Mouse (Mus musculus): ENCODE results near the gene Rps16. TPM values are rescaled to one million over a fixed set of nuclear protein-coding genes. Genes with fewer than 3 reads are reported as not detected.

The Rps16 gene
- polyA plus RNA-seq (2017; shearing (Covaris generic)), result 1,000 to 10,000 TPM; 1,380 to 1,513 TPM

DNA sequence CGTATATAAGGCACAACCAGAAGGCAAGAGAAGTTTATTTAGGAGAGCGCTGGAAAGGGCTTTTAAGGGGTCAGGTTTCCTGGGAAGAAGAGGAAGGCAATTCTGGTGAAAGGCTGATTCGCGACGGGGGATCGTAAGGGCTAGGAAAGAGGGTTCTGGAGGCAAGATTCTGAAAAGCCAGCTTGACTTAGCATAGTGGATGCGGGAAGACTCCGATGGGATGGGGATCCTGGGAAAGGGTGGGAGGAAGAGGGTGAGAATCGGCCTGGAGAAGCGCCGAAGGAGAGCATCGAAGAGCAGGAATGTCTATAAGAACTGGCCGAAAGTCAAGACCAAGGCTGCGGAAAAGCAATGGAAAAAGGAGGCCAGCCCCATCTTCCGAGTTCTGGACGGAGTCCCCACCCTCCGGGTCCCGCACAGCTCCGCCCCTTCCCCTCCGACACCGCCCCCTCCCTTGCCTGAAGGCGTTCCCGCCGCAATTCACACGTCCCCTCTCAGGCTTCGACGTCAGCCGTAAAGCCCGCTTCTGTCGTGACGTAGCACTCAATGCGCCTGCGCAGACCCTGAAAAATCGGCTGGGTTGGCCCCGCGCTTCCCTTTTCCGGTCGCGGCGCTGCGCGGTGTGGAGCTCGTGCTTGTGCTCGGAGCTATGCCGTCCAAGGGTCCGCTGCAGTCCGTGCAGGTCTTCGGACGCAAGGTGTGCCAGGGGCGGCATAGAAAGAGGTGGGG is at the start of gene Rps16:
Rps16 (plus strand) TSS at position 498 of the 729 bp plus-strand sequence.
- ATAC-seq, result peak; percentile 79

DNA sequence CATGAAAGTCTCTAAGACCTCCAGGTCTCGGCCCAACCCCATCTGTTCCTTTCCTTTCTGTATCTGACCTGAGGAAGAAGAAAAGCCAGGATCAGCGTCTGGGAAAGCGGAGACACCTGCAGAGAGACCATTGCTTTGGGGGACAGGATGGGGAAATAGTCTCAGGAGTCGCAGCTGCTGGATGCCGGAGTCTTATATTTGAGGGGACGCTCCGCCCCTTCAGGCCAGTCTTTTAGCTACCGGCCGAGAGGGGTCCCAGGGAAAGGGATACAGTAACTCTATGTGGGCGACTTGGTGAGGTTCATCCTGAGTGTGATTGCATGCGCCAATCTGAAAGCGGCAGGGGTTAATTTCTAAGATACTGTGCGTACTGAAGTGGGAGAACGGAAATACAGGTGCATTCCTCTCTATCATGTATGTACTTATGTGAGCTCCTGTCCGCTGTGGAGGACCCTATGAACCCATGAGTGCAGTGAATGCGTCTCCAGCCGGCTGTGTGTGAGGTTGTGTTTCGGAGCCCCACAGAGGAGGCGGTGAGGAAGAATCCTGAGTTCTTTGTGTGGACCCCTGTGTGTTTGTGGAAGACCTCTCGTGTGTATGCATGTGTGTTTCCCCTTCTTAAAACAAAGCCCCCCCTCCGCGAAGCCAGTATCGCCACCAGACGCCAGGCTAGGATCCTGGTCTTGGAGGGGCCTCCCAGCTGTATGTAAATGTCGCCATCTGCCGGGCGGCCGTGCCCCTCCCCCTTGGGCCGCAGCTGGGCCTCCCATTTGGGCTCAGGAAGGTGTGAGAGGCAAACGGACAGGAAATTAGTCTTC is 48.6 kb upstream of the Rps16 start, which contains the start of gene Dll3:
Dll3 (minus strand) TSS at position 623 of the 818 bp plus-strand sequence.
- no peak for ATAC-seq

DNA sequence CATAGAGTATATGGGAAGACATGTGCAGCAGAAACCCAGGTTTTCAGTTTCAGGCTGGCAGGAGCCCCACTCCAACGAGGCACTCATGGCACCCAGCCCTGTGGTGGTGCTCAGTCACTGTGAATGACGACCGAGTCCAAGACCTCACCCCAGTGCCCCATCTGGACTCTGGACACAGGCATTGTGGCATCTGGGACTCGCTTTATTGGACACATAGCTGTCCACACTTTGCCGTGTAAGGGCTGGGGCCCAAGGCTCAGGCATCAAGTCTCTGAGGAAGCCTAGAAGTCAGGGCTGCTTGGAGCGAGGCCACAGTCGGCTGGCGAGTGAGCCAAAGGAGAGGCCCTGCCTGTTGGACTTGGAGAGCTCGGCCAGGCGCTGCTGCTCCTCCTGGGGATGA is 44.8 kb upstream of the Rps16 start:
- no peak for ATAC-seq

DNA sequence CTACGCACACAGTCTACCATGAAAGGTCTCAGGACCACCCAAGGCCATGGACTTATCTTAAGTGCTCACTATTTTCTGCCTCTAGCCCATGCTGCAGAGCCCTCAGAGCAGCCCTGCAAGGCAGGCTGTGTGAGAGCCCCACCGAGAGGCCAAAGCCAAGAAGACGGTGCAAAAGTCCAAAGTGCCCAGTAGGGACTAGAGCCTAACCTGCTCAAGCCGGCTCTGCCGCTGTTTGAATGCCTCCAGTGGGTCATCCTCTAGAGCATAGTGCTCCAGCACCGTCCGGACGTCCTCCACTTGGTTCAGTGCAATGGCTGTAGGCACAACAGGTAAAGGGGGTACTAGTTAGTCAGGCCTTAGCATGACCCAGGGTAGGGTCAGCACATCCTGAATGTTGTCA is 44.2 kb upstream of the Rps16 start:
- no peak for ATAC-seq

DNA sequence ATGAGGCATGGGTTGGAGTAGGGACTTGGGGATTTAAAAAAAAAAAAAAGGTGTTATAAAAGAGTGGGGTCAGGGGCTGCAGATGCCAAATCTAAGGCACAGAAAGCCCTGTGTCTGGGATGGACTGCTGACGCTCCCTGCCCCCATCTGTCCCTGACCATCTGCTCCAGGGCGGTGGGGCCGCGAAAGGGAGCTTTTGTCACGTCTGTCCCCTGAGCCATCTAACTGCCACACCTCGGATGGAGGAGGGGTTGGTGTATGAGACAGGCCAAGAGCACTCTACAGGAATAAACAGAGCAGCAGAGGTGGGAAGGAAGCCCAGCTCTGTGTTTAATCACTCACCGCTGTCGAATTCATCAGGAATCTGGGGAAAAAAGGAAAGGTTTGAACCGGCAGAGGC is 40.7 kb upstream of the Rps16 start:
- ATAC-seq, result no peak

DNA sequence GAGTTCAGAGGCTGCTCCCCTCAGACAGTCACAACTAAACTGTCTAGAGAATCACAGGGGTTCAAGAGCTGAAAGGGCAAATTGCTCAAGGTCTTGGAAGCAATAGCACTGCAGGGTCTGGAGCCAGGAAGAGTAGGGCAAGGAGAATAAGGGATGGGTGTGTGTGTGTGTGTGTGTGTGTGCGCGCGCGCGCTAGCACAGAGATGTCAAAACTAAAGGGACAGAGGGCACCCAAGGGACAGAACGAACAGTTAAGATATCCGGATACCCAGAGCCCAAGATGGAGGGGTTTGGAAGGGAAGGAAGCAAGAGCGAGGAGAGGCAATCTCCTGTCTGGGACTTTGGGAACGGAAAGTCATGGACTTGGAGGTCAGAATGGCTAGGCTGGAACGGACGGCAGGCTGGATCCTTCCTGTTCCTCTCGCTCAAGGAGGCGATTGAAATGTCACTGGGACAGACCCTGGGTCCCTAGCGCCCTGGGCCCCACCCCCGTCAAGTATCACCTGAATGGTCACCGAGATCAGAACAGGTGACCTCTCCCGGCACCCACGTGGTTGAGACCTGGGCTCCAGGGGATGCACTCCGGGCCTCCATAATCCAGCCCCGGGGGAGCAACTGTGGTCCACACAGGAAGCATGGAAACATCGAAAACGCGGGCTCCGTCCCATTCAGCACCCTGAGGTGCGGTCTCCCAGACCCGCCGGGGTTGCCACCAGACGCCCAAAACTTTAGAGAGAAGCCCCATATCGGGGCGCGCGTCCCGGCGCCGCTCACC is 39.1 kb upstream of the Rps16 start:
- no peak for ATAC-seq

DNA sequence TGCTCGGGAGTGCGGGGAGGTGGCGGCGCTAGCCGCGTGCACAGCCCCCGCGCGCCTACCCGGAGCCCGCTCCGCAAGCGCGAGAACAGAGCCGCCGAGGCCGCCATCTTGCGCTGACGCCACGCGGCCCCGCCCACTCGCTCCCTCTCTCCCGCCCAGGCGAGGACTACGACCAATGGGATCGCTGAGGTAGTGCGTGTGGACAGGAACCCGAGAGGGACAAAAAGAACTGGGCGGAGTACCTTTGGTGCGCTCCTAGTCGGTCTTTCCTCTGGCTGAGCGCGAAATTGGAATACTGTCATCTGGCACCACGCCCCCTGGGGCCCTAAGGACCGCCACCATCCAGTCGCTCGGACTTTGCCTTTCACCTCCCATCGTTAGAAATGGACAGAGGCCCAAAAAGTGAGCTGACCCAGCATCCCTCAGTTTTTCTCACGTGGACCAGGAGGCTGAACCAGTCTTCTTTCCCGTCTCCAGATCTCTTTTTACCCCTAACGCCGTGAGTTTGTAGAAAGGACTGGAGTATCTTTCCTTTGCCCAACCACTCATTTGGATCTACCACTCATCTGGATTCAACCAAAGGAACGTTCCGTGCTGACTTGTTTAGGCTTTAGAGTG is 38.4 kb upstream of the Rps16 start, which contains the start of gene Timm50:
Timm50 (minus strand) TSS at position 147 of the 618 bp plus-strand sequence.
- ATAC-seq, result peak; percentile 98

DNA sequence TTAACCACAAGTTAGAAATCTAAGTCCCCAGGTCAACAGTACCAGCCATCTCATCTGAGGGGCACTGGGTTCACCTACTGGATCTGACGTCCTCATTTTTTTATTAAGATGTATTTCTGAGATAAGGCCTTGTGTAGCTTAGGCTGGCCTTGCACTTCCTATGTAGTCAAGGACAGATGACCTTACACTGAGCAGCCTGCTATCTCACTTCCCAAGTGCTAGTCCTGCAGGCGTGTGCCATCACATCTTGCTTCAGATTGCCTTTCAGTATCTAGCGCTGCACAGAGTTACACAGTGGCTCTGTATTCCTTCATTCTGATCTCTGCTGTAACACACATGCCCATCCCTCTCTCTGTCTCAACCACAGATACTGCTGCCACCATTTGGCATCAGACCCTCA is 32.4 kb upstream of the Rps16 start:
- ATAC-seq, result no peak

DNA sequence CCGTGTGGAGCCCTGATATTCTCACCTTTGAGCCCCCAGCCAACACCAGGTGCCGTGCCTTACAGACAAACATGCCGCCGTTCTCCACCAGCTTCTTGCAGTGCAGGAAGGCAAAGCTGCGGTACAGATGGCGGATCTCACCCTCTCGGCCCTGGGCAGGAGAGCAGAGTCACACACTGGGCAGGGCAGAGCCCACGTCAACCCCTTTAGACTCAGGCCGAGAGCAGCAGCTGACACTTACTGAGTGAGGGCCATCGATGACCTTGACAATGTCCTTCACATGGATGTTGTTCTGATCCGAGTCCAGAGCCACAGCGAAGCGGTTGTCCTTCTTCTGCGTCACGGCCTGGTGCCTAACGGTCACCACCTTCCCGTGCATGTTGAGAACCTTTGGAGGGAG is 31.7 kb upstream of the Rps16 start:
- ATAC-seq, result no peak

DNA sequence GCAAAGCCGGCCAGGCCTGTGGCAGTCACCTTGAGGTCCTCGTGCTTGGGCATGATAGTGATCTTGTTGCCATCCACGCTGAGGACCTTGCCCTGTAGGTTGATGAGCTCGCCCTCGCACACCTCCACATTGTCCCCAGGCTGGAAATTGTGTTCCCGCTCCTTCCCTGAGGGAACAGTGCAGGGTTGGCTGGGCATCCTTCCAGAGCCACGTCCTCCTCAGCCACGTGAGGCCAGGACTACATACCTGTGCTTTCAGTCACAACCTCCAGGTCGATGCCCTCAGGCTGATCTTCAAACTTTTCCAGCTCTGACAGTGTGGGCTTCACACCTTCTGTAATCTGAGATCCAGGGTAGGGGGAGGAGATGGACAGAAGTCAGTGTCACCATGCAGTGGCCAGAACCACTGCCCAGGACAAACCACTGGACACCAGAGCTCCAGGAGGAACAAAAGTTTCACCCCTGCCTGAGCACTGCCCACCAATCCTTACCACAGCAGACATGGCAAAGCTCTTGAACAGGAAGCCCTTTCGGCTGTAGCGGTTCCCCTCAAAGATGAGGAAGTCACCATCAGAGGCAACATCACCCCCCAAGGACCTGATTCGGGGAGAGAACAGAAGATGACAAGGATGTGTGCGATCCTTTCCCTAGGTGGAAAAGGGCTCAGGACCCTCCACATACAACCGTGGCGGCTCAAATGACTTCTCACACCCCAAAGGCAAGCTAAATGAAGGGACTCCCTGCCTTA is 28.3 kb upstream of the Rps16 start:
- no peak for ATAC-seq

DNA sequence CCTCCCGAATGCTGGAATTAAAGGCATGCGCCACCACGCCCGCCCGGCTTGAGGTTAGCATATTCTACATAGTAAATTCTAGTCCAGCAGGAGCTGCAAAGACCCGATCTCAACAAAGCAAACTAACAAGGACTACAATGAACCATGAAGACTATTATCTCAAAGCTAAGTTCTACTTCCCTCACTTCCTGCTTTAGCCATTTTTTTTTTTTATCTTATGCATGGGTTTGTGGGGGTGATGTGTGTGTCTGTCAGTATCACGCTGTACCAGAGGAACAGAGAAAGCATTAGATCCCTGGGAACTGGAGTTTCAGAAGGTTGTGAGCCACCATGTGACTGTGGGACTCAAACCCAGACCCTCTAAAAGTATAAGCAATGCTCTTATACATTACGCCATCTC is 25.2 kb upstream of the Rps16 start:
- ATAC-seq, result no peak

DNA sequence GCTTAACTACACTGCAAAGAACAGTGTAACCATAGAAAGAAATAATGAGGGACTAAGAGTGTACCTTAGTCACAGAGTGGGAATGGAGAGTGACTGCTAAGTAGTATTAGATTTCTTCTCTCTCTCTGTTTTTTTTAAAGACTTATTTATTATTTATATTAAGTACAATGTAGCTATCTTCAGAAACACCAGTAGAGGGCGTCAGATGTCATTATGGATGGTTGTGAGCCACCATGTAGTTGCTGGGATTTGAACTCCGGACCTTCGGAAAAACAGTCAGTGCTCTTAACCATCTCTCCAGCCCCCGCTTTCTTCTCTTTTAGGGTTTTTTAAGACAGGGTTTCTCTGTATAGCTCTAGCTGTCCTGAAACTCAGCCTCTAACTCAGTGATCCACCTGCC is 24.0 kb upstream of the Rps16 start:
- no peak for ATAC-seq

DNA sequence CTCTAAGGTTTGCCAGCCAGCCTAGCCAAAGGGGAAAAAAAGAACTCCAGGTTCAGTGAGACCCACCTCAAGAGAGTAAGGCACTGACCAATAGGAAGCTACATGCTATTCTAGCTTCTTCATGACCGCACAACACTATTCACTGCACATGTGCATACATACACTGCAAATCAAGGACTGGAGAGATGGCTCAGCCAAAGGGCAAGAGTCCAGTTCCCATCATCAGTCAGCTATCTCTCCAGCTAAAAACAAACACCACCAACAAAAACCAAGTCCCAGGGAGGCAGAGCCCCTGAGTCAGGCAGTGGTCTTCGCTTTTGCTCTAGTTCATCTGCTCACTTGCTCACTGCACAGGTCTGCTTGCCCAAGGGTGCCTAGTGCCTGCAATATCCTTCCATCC is 22.2 kb upstream of the Rps16 start:
- ATAC-seq, result no peak

DNA sequence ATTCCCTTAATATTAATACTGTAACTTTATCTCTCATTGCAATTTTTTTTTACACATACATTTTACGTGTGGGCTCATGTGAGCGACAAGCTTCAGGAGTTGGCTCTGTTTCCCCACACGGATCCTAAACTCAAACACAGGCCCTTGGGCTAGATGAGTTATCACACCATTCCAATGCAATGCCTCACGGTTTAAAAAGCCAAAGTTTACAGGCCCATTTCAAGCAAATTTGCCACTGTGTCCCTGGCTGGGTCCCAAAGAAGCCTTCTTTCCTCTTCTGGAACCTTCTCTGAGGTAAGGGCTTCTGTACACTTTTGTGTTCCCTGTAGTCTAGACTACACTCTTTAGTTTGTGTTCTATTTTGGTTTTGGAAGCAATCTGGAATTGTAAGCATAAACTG is 15.9 kb upstream of the Rps16 start:
- ATAC-seq, result no peak

DNA sequence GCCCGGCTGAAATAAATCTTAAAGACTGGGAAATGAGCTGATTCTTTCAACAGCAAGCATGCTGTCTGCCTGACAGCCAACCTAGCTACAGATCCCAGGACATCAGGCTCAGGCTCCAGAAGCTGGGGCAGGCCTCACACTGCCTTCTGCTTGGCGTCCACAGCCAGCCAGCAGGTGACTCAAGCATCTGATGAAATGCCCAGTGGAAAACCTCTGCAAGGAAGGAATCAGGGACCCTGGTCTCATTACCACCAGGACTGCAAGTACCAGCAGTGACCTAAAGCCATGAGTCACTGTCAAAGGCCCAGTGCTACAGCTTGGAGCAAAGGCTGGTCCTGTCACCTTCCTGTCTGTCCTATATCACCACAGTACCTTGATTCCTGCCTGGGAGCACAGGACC is 15.0 kb upstream of the Rps16 start:
- ATAC-seq, result no peak

DNA sequence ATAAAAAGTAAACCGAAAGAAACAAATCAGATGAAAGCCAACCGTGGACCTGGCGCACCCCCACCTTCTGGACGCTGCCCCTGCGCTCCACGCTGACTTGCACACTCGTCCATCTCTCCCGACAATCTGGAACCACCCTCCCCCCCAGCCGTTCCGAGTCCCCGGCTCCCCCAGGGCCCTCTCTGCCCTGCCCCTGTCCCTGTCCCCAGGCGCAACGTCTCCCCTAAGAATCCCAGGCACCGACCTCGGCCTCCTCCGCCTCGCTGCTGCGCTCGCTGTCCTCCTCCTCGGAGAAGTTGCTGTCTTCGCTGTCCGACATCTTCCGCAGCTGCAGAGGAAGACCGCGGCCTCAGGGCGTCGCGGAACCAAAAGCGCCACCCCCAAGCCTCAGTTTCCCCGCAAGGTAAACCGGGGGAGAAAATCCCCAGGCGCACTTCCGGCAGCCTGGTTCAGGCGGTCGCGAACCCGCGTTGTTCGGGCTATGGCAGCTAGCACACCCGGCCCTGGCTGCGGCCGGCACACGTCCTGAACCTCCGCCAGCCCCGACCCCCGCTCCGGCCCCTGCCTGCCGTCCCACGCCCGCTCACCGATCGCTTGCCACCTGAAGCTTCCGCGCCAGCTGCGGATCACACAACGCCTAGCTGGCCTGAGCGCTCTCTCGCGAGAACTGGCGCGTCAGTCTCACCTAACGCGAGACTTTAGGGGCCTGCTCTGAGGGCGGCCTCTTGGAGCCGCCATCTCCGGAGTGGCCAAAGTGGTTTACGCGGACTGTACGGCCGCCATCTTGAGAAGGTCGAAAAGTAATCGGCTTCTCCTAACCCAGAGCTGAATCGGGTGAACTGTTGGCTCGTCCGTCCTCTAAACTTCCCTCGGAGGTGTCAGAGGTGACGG is 12.1 kb upstream of the Rps16 start, which contains the start of gene Supt5:
Supt5 (minus strand) TSS at position 639 of the 891 bp plus-strand sequence.
- peak; percentile 99 for ATAC-seq

DNA sequence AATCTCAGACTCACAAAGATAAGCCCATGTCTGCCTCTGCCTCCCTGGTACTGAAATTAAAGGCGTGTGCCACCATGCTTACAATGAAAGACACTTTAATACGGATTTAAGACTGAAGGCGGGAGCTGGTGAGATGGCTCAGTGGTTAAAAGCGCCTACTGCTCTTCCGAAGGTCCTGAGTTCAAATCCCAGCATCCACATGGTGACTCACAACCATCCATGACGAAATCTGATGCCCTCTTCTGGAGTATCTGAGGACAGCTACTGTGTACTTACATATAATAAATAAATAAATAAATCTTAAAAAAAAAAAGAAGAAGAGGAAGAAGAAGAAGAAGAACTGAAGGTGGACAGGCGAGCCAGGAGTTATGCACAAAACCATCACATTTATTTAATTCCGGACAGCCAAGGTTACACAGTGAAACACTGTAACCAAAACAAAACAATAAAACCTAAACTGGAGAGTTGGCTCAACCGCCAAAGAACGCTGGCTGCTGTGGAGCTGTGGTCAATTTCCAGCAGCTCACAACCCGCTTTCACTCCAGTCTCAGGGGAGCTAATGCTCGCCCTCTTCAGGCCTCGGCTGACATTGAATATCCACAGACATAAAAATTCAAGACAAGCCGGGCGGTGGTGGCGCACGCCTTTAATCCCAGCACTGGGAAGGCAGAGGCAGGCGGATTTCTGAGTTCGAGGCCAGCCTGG is 11.1 kb upstream of the Rps16 start:
- ATAC-seq, result peak; percentile 34

DNA sequence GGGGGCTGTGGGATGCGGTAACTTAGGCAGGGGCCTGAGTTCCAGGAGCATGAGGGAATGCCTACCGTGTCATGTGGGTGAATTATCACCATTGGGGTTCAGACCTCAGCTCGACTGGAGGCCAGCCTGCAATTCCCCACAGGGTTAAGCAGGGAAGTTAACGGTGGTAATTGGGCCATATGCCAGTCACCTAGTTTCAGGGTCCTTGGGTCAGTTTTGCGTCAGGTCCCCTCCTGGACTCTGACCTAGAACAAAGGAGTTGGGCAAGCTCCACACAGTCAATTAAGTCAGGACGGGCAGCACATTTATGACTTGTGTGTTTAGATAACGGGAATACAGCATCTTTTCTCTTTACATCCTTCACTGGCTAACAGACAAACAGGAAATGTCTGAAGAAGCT is 9.1 kb upstream of the Rps16 start:
- ATAC-seq, result no peak

DNA sequence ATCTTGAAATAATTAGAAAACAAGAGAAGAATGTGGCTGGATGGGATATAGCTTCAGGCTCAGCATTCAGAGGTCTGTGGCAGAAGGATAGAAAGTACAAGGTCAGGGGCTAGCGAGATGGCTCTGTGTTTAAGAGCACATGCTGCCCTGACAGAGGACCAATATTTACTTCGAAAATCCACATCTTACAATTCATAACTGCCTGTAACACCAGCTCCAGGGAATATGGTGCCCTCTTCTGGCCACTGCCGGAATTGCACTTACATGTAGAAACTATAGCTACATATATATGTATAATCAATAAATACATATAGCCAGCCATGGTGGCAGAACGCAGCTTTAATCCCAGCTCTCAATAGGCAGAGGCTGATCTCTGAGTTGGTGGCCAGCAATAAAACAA is 5.8 kb upstream of the Rps16 start:
- peak; percentile 65 for ATAC-seq

DNA sequence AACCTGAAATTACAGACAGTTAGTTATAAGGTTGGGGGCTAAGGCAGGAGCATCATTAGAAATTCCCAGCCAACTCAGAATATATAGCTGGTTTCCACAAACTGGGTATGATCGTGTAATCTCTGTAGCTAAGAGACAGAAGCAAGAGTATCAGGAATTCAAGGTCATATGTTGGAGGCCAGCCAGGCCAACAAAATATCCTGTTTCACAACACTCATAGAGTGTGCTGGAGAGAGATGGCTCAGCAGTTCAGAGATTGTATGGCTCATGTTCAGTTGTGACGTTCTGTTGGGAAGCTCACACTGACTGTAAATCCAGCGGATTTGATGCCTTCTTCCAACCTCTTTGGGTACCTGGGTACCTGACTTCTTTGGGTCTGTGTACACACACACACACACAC is 2.7 kb upstream of the Rps16 start:
- ATAC-seq, result no peak

Measured in activated CD4-positive, CD25-positive, alpha-beta regulatory T cell, adult 4 months (primary cell).